Mouse (Mus musculus): Measurements from ENCODE around the gene Cgnl1. TPM values are rescaled to one million over a fixed set of nuclear protein-coding genes. Genes with fewer than 3 reads are reported as not detected.

Cgnl1 gene
- 6.3 and 6.5 TPM in 2 replicates for polyA plus RNA-seq (2016; fragmentation: Nextera tagmentation; extraction: Ambion mirVana)

DNA sequence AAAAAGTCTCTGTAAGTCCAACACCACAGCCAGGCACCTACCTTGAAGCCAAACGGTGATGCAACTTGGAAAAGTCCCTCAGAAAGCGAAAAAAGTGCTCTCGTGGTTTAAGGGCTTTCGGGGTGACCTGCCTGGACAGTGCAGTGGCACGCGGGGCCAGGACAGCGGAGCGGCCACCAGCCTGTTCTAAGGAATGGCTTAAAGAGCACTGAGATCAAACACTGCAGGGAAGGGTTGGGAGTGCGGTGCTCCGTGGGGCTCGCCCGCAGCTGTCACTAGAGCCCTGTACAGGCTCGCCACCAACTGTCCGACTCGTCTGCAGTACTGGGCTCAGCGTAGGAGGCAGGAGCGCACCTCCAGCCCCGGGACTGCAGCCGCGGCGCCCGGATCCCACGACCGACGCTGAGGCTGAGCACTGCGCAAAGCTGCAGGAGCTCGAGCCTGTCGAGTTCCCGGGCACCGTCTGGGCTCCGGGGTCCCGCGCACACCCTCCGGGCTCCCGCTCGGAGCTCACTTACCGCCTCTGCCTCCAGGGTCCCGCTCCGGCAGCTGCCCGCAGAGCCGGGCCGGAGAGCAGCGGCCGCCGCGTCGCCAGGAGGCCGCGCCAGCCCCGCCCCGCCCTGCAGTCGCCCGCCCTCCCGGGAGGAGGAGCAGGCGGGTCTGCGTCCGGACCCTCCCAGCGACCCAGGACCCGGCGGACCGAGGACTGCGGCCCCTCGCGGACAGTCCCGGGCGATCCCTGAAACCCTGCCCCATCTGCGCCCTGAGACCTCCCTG lies at the start of gene Cgnl1:
Gene Cgnl1, minus strand, starts transcription at position 612 of the 777 bp plus-strand sequence.
- no peaks in the 10 kb centered on the region for H3K36me3 ChIP-seq
- H3K4me1 ChIP-seq, result peaks cover 17% of the 10 kb centered on the region
- DNase-seq (ENCODE audit: low spot score), result peak; percentile 75
- H3K4me3 ChIP-seq, result peak within 1 kb of the TSS; percentile 76
- no peaks in the 10 kb centered on the region; the same call in 1 of the 2 replicates for H3K9me3 ChIP-seq (replicated peaks)
- WGBS, result under 1% methylated on average over 67 of the region's 67 CpGs
- peaks cover 55% of the 10 kb centered on the region for H3K27me3 ChIP-seq (ENCODE audit: low read depth, poor library complexity, severe bottlenecking)
- peak within 1 kb of the TSS; percentile 82 for H3K27ac ChIP-seq (replicated peaks)

DNA sequence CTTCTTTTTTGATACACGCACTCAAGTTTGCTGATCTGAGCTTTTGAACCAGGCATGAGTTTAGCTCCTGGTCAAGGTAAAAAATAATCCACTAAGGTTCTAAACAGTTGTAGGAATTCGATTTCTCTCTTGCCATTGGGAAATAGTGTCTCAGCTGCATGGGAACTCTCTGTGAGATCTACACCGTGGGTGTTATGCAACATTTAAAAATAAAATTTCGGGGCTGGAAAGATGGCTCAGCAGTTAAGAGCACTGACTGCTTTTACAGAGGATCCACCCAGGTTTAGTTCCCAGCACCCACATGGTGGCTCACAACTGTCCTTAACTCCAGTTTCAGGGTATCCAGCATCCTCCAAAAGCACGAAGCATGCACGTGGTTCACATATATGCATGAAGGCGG lies 47.1 kb upstream of the Cgnl1 start:
- Histone ChIP-seq H3K4me1 (peaks cover 11% of the 10 kb centered on the region; the same call in 1 of the 2 replicates), H3K27me3 (ENCODE audit: low read depth, poor library complexity, severe bottlenecking) (no peaks in the 10 kb centered on the region), H3K36me3 (no peaks in the 10 kb centered on the region), H3K27ac (replicated peaks) (no peak overlapping the region), H3K4me3 (no peak overlapping the region), H3K9me3 (replicated peaks) (no peaks in the 10 kb centered on the region)
- no peak for DNase-seq (ENCODE audit: low spot score)
- 93% methylated on average over 7 of the region's 7 CpGs for WGBS

DNA sequence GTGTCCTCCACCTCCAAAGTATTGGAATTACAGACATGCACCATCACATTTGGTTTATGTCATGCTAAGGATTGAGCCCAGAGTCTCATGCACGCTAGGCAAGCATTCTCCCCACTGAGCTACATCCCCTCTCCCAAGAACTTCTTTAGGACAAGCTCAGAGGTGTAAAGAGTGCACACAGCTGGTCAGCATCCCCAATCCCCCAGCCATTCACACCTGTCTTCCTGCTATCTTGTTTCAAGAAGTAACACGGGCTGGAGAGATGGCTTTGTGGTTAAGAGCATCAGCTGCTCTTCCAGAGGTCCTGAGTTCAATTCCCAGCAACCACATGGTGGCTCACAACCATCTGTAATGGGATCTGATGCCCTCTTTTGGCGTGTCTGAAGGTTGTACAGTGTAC lies 44.7 kb upstream of the Cgnl1 start:
- 65% methylated on average over 3 of the region's 3 CpGs for WGBS
- Histone ChIP-seq H3K4me3 (no peak overlapping the region), H3K9me3 (replicated peaks) (no peaks in the 10 kb centered on the region), H3K27ac (replicated peaks) (no peak overlapping the region), H3K36me3 (no peaks in the 10 kb centered on the region), H3K4me1 (peaks cover 21% of the 10 kb centered on the region; the same call in 1 of the 2 replicates), H3K27me3 (ENCODE audit: low read depth, poor library complexity, severe bottlenecking) (no peaks in the 10 kb centered on the region)
- no peak for DNase-seq (ENCODE audit: low spot score)

DNA sequence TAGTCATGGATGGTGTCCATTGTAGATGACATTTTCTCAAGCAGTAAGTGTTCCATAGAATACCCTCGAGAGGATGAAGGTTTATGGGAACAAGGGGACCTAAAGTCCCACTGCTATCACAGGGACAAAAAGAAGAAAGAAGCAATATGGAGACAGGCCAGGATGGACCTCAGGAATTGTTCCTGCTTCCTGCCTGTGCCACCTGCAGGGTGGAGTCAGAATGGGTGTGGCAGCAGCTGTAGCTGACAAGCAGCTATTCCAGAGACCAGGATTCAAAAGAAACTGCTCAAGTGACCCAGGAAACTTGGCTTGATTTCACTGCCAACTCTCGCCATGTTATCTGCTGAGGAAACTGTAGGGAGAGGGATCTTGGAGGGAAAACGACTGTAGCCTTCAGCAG lies 42.2 kb upstream of the Cgnl1 start:
- Histone ChIP-seq H3K27me3 (ENCODE audit: low read depth, poor library complexity, severe bottlenecking) (peaks cover 7% of the 10 kb centered on the region), H3K4me3 (no peak overlapping the region), H3K9me3 (replicated peaks) (no peaks in the 10 kb centered on the region), H3K36me3 (no peaks in the 10 kb centered on the region), H3K27ac (replicated peaks) (no peak overlapping the region), H3K4me1 (peaks cover 24% of the 10 kb centered on the region)
- no peak for DNase-seq (ENCODE audit: low spot score)
- 79% methylated on average over 3 of the region's 3 CpGs for WGBS

DNA sequence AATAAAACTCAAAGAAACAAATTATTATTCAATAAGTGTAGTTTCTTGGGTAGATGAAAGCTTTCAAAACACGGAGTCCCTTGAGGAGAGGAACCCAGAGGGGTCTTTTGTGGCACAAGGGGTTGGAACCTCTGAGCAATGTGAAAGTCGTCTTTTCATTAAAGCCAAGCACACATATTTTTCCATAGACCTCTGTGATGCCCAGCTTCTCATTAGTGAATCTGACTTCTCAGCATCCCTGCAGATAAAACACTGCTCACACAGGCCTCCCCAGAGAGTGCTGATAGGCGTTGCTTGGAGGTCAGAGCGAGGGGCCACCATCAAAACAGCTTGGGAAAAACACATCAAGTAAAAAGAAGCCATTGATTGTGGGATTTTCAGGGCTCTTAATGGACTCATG lies 41.5 kb upstream of the Cgnl1 start:
- H3K36me3 ChIP-seq, result no peaks in the 10 kb centered on the region
- no peak for DNase-seq (ENCODE audit: low spot score)
- peaks cover 20% of the 10 kb centered on the region for H3K4me1 ChIP-seq
- no peak overlapping the region for H3K27ac ChIP-seq (replicated peaks)
- H3K4me3 ChIP-seq, result no peak overlapping the region
- peaks cover 7% of the 10 kb centered on the region for H3K27me3 ChIP-seq (ENCODE audit: low read depth, poor library complexity, severe bottlenecking)
- H3K9me3 ChIP-seq (replicated peaks), result no peaks in the 10 kb centered on the region
- 69% methylated on average over 4 of the region's 4 CpGs for WGBS

DNA sequence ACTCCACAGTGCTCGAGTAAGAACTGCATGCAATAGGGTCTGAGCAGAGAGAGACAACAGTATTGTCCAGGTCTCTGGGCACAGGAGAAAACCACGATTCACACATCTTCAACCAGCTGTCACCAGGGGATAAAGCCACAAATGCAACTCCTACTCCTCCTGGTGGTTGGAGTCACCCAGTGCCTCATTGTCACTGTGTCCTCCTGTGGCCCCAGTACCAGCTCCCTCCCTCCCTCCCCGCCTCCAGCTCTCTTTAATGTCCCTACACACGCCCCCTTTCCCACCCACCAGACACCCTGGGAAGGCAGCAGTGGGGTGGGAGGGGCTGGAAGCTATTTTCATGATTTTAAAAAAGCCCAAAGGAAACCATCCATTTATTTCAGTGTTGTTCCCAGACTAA lies 41.0 kb upstream of the Cgnl1 start:
- WGBS, result 38% methylated on average over 4 of the region's 4 CpGs
- peaks cover 7% of the 10 kb centered on the region for H3K27me3 ChIP-seq (ENCODE audit: low read depth, poor library complexity, severe bottlenecking)
- H3K36me3 ChIP-seq, result no peaks in the 10 kb centered on the region
- no peak overlapping the region for H3K4me3 ChIP-seq
- no peak for DNase-seq (ENCODE audit: low spot score)
- H3K4me1 ChIP-seq, result peaks cover 20% of the 10 kb centered on the region
- H3K27ac ChIP-seq (replicated peaks), result no peak overlapping the region
- H3K9me3 ChIP-seq (replicated peaks), result no peaks in the 10 kb centered on the region

DNA sequence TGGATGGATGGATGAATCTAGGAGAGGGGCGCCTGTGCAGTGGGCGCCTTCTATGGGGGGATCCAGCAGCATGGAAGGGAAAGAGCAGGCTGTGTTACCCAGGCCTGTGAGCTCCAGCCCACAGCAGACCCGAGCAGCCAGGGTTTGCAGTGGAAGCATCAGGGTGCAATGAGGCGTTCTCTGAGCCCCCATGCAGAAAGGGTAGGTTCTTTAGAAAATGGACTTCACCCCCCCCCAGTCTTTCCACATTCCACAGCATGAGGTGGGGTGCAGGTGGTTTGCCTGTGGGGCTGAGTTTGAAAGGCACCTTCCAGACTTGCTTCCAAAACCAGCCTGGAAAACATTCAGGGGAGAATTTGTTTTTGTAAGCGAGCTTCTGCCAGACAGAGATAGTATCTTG lies 40.0 kb upstream of the Cgnl1 start:
- DNase-seq (ENCODE audit: low spot score), result no peak
- WGBS, result 68% methylated on average over 5 of the region's 5 CpGs
- no peaks in the 10 kb centered on the region for H3K36me3 ChIP-seq
- H3K27ac ChIP-seq (replicated peaks), result no peak overlapping the region
- no peaks in the 10 kb centered on the region for H3K9me3 ChIP-seq (replicated peaks)
- no peak overlapping the region for H3K4me3 ChIP-seq
- H3K4me1 ChIP-seq, result peaks cover 20% of the 10 kb centered on the region
- peaks cover 7% of the 10 kb centered on the region for H3K27me3 ChIP-seq (ENCODE audit: low read depth, poor library complexity, severe bottlenecking)

DNA sequence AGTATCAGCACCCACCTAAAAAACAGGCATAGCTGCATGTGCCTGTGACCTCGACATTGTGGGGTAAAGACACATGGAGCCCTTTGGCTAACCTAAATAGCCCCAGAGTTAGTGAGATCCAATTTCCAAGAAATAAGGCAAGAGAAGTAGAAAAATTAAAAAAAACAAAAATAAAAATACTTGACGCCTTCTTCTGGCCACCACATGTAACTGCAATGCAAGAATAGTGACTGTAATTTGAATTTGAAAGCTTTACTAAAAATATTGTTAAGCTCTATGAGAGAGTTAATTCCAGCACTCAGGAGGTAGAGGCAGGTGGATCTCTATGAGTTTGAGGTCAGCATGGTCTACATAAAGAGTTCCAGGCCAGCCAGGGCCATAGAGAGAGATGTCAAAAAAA lies 39.3 kb upstream of the Cgnl1 start:
- H3K36me3 ChIP-seq, result no peaks in the 10 kb centered on the region
- no peak for DNase-seq (ENCODE audit: low spot score)
- peaks cover 7% of the 10 kb centered on the region for H3K27me3 ChIP-seq (ENCODE audit: low read depth, poor library complexity, severe bottlenecking)
- no peak overlapping the region for H3K27ac ChIP-seq (replicated peaks)
- no peak overlapping the region for H3K4me3 ChIP-seq
- WGBS, result 86% methylated on average over 2 of the region's 2 CpGs
- no peaks in the 10 kb centered on the region for H3K9me3 ChIP-seq (replicated peaks)
- H3K4me1 ChIP-seq, result peaks cover 20% of the 10 kb centered on the region

DNA sequence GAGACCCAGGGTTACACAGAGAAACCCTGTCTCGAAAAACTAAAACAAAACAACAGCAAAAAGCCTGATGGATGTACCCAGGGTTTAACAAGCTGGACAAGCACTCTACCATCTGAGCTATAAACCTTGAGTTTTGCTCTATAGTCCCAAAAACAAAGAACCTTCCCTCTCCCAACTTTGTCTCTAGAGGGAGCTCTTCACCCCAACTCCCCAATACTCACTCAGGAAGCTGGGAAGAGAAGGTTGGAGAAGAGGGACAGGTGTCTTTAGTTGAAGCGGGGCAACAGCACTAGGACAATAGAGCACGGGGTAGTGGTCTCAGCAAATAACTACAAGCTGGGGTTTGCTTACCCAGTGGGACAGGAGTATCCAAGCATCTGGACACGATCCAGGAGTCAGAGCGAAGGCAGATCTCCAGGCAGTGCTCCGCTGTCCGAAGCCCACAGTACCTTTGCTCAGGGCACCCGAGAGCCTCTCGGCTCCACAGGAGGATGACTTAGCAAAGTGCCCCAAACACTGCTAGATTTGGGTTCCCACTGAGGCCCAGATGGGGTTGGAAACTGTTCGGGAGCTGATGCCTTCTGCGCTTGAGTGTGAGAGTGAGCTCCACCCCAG lies 37.3 kb upstream of the Cgnl1 start:
- Histone ChIP-seq H3K36me3 (no peaks in the 10 kb centered on the region), H3K27me3 (ENCODE audit: low read depth, poor library complexity, severe bottlenecking) (peaks cover 7% of the 10 kb centered on the region), H3K27ac (replicated peaks) (0 out of 2 replicates have a peak overlapping the region, but pooled peaks have one; percentile 7), H3K9me3 (replicated peaks) (no peaks in the 10 kb centered on the region), H3K4me3 (peak overlapping the region; percentile 12), H3K4me1 (peaks cover 29% of the 10 kb centered on the region)
- 33% methylated on average over 11 of the region's 11 CpGs for WGBS
- DNase-seq (ENCODE audit: low spot score), result no peak

DNA sequence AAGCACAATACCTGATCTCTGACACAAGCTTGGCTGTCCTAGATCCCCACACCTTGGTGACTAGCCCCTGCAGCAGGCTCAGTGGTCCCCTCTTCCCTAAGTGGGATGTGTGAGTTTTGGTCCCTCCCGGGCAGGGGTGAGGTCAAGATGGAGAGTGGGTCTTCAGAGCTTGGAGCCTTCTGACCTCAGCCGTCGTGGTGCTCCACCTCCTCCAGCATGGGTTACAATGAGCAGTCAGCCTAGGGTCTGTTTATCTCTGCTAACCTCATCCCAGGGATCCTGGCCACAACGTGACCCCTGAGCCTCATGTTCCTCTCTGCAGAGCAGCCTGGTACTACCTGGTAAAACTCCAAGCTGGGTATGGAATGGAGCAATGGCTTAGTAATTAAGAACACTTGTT lies 36.4 kb upstream of the Cgnl1 start:
- Histone ChIP-seq H3K4me1 (peaks cover 32% of the 10 kb centered on the region), H3K27ac (replicated peaks) (no peak overlapping the region), H3K4me3 (no peak overlapping the region), H3K9me3 (replicated peaks) (no peaks in the 10 kb centered on the region), H3K27me3 (ENCODE audit: low read depth, poor library complexity, severe bottlenecking) (peaks cover 7% of the 10 kb centered on the region), H3K36me3 (no peaks in the 10 kb centered on the region)
- 63% methylated on average over 4 of the region's 4 CpGs for WGBS
- no peak for DNase-seq (ENCODE audit: low spot score)

DNA sequence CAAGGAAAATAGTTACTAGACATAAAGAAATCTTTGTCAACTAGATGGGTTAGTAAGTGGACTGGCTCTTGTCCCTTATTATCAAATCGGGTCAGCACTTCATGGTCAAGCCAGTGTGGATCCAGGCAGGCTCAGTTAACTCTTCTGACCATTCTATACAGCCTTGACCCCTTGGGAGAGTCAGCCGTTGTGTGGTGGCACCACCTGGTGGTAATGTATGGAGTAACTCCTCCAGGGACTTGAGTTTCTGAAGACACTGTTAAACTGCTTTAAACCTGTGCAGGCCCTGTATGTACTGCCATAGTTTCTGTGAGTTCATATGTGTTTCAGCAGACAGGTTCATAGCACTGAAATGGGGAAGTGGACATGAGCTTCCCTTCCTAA lies 35.0 kb upstream of the Cgnl1 start:
- H3K9me3 ChIP-seq (replicated peaks), result no peaks in the 10 kb centered on the region
- no peaks in the 10 kb centered on the region for H3K36me3 ChIP-seq
- no peak overlapping the region for H3K27ac ChIP-seq (replicated peaks)
- H3K27me3 ChIP-seq (ENCODE audit: low read depth, poor library complexity, severe bottlenecking), result peaks cover 7% of the 10 kb centered on the region
- no peak overlapping the region for H3K4me3 ChIP-seq
- 12% methylated on average over 2 of the region's 2 CpGs for WGBS
- peak; percentile 81 for DNase-seq (ENCODE audit: low spot score)
- H3K4me1 ChIP-seq, result peaks cover 28% of the 10 kb centered on the region

DNA sequence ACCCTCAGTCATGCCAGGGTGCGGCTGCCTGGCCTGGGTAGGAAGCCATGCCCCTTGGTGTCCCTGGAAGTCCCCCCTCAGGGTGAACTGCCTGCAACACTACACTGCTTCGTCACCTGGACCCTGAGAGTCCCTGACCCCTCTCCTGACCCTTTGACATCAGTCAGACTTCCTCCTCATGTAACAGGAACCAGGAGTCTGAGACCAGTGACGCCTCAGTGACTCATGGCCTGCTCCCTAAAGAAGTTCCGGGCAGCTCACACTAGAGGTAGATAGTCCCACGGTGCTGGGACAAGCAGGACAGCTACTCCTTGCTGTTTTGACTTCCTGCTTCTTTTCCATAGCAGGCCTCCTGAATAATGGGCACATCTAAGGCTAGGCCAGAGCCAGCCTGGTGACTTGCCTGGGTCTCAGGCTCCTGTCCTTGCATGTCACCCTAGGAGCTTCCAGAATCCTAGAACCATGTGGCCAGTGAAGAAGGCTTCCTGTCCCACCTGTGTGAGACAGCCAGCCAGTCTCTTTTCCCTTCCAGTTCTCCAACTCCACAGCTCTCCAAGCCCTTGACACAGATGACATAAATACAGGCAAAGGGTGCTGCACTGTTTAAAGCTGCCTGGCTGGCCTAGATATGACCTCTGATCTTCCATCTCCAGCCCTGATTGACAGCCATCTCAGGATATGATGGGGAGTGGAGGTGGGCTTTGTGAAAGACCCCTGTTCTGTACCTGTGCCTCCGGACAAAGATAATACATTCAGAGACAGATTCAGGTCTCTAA lies 34.4 kb upstream of the Cgnl1 start:
- no peaks in the 10 kb centered on the region for H3K9me3 ChIP-seq (replicated peaks)
- H3K36me3 ChIP-seq, result no peaks in the 10 kb centered on the region
- H3K27me3 ChIP-seq (ENCODE audit: low read depth, poor library complexity, severe bottlenecking), result peaks cover 7% of the 10 kb centered on the region
- H3K27ac ChIP-seq (replicated peaks), result peak overlapping the region; percentile 28; the same call in 1 of the 2 replicates
- H3K4me3 ChIP-seq, result no peak overlapping the region
- DNase-seq (ENCODE audit: low spot score), result no peak
- whole genome bisulfite sequencing, result 65% methylated on average over 6 of the region's 6 CpGs
- H3K4me1 ChIP-seq, result peaks cover 25% of the 10 kb centered on the region

Data from midbrain, embryonic 10.5 days (tissue).